Mouse (Mus musculus): ENCODE results near the gene Hoxb1. TPM values are rescaled to one million over a fixed set of nuclear protein-coding genes. Genes with fewer than 3 reads are reported as not detected.
A peak's percentile ranks its signal among the peaks of the same experiment; 100 is the strongest.

Gene Hoxb1
- polyA plus RNA-seq, 1 experiment, result 0.17 TPM

DNA sequence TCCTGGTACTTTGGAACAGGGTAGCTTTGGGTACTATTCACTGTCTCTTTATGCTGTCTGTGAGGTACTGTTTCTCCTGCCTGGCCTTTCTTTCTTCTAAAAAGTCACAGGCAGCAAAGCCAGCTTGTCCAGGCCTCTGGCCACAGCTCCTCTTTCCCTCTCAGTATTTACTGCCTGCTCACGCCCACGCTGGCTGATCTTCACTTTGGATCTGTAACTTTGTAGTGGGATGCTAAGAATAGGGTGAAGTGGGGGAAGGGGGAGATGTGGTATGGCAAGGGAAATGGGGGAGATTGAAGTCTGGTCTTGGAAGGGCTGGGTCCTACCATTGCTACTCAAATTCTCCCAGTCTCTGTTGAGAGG is 31.6 kb upstream of the Hoxb1 start:
- DNase-seq (ENCODE audit: low spot score), result no peak

GRCm38 (mm10) chr11:96334998-96335397 is 30.6 kb upstream of the Hoxb1 start:
- no peak for DNase-seq (ENCODE audit: low spot score)

DNA sequence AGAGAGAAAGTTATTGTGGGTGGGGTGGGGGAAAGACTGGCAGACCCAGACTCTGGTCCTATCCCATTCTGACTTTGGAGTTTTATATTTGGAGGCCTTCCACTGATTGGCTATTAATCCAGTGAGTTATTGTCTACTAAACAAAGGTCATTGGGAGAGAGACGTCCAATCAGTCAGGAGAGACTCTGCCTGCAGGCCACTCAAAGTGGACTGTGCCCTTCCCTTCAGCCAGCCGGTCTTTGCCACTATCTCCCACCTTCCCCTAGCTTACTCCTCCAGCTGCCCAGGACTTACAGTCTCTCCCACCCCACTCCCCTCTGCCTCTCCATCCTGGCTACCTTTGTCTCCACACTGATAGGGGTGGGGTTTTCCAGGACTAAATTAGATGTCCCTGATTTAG is 29.0 kb upstream of the Hoxb1 start:
- DNase-seq (ENCODE audit: low spot score), result no peak

DNA sequence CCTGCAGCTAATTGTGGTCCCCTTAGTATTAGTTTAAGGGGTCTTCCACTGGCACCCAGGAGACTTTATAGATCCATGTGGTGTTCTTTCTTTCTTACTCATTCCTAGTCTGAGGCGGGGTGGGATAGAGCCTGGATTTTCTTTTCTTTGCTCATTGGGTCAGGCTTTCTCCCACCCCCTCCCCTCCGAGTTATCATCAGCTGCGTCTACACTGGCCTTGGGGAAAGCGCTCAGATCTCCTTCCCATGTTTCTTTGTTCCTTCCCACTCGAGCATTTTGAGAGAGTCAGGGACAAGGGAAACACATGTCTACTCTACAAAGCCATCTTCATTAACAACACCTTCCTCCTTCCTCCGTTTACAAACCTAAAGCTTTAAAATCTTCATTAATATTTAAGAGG is 28.5 kb upstream of the Hoxb1 start:
- DNase-seq (ENCODE audit: low spot score), result no peak

- no peak for DNase-seq (ENCODE audit: low spot score)
These were observed 26.3 kb upstream of the Hoxb1 start for GRCm38 (mm10) chr11:96338957-96339855.

DNA sequence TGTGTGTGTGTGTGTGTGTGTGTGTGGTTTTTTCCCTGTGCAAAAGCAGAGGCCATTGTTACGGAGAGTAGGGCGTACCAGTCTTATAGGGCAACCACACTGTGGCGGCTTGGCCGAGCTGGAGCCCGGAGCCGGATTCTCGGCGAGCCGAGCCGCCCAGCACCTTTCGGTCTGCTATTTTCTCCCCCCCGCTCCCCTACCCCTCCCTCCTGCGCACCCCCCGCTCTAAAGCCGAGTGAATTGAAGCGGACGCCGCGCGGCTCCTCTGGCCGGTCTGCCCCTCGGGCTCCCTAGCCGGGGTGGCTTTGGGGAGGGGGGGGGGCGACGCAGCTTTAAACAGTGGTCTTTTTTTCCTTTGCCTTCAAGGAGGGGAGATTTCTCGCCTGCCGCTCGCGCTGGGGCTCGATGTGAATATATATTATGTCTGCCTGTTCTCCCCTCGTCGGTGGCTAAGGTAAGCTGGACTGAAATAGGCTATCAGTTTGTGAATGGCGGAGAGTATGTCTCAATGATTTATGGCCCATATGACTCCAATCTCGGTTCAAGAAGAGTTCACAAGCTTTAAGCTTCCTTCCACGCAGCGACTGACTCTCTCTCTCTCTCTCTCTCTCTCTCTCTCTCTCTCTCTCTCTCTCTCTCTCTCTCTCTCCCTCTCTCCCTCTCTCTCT is 24.7 kb upstream of the Hoxb1 start:
- no peak for DNase-seq (ENCODE audit: low spot score)

DNA sequence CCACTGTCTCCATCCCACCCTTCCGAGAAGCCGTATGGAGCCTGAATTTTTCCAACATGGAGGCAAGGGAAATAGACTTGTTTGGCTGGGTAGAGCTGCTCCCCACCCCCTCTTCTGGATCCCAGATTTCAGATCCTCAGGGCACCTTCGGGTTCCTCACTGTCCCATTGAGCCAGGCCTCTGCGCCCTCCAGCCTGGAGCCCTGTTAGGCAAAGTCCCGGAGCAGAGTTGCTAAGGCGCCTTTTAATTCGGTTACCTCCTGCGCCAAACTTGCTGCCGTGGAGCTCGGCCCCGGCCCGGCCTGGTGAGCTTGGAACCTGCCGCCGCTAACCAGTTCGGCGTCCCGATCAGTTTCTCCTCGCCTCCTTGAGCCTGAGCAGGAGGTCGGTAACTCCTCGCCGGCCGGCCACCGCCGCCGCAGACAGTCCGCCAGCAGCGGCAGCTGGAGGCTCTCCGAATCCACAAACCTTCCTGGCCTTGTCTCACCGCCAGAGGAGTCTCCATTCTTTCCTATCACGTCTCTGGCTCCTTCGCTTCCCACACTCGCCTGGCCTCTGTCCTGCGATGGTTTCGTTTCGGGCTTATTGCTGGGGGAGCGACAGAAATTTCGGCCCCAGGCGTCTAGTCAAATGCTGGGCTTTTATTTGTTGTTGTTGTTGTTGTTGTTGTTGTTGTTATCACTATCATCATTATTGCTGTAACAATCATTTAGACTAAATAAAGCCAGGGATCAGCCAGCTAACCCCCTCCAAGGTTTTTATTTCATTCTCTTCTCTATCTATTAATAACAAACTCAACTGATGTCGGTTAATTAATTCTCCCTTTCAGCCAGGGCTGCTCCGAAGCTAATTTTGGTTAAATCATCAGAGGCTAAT is 23.6 kb upstream of the Hoxb1 start:
- DNase-seq (ENCODE audit: low spot score), result peak; percentile 52

GRCm38 (mm10) chr11:96342576-96342930 is 23.0 kb upstream of the Hoxb1 start:
- no peak for DNase-seq (ENCODE audit: low spot score)

DNA sequence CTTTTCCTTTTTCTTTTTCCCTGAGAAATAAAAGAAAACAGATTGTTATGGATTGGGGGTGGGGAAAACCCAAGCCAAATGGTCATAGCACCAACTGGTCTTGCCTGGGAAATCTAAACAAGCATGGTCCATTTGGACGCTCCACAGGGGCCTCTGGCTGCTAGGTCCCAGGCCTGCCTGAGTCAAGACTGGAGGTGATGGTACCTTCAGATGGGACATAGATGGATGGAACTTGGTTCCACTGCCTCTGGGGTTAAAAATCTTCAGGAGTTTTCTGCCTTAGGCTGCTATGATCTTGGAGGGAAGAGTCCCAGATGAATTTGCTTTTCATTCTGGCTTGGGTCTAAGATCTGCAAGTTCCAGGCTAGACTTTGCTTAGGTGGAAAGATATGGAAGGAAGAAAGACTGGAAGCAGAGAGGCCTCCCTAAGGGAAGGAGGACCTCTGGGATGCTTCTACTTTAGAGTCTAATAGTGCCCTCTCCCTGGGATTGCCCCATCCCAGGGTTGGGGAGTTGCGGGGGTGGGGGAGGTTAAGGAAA is 22.3 kb upstream of the Hoxb1 start:
- no peak for DNase-seq (ENCODE audit: low spot score)

- no peak for DNase-seq (ENCODE audit: low spot score)
These were observed 21.3 kb upstream of the Hoxb1 start for GRCm38 (mm10) chr11:96344061-96344877.

DNA sequence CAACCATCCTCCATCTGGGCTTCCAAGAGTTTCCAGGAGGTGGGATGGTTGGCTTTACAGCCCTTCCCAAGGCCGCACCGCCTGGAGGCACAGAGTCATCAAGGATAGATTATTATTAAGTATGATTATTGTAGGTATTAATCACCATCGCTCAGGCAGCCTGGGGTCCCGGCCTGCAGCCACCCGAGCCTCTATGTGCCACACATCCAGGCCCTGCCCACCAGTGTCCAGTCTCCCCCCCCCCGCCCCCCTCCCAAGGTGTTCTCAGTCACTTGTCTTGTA is 20.7 kb upstream of the Hoxb1 start:
- no peak for DNase-seq (ENCODE audit: low spot score)

- DNase-seq (ENCODE audit: low spot score), result no peak
These were observed 20.2 kb upstream of the Hoxb1 start for GRCm38 (mm10) chr11:96345220-96345892.

DNA sequence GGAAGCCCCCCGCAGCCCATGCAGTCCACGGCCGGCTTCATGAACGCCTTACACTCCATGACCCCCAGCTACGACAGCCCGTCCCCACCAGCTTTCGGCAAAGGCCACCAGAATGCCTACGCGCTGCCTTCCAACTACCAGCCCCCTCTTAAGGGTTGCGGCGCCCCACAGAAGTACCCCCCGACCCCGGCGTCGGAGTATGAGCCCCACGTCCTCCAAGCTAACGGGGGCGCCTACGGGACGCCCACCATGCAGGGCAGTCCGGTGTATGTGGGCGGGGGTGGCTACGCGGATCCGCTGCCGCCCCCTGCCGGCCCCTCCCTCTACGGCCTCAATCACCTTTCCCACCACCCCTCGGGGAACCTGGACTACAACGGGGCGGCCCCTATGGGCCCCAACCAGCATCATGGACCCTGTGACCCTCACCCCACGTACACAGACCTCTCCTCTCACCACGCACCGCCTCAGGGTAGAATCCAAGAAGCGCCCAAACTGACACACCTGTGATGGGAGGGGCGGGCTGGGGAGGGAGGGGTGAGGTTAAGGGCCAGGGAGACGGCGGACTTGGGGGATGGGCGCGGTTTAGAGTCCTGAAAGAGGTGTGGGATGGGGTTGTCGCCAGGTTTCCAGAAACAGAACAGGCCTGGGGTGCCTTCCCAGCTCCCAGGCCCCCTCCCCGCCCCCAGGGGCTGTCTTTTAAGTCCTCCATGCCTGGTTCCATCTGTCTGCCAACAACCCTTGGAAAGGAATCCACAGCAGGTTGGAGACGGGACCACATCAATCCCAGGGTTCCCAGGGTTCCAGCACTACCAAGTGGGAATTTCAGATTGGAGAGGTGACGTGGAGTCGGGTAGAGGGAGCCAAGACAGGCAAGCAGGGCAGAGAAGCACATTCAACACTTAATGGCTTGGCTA is 19.4 kb upstream of the Hoxb1 start:
- DNase-seq (ENCODE audit: low spot score), result no peak

DNA sequence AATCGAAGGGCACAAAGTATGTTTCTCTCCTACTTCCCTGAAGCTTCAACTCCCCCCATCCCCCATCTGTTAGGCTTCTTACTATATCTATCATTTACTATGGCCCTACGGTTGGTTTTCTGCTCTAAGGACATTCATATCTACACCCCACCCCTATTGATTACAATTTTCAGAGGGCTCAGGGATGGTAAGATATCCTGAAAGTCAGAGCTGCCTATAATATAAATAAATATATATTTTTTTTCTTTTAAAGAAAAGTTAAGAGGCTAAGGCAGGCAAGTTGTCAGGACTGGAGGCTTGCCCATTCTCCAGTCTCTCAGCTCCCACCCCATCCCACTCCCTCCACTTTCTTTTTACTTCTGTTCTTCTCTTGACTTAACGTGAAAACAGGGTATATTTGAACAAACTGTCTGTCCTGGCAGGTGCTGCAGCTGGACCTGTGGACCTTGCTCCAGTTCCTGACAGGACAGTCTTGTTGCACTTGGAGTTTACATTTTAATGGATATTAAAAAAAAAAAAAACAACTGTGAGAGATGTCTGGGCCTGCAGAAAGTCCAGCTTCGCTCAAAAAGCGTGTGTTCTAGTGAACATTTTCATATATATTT is 18.5 kb upstream of the Hoxb1 start:
- DNase-seq (ENCODE audit: low spot score), result no peak

- no peak for DNase-seq (ENCODE audit: low spot score)
These were observed 17.8 kb upstream of the Hoxb1 start for GRCm38 (mm10) chr11:96347717-96348116.

DNA sequence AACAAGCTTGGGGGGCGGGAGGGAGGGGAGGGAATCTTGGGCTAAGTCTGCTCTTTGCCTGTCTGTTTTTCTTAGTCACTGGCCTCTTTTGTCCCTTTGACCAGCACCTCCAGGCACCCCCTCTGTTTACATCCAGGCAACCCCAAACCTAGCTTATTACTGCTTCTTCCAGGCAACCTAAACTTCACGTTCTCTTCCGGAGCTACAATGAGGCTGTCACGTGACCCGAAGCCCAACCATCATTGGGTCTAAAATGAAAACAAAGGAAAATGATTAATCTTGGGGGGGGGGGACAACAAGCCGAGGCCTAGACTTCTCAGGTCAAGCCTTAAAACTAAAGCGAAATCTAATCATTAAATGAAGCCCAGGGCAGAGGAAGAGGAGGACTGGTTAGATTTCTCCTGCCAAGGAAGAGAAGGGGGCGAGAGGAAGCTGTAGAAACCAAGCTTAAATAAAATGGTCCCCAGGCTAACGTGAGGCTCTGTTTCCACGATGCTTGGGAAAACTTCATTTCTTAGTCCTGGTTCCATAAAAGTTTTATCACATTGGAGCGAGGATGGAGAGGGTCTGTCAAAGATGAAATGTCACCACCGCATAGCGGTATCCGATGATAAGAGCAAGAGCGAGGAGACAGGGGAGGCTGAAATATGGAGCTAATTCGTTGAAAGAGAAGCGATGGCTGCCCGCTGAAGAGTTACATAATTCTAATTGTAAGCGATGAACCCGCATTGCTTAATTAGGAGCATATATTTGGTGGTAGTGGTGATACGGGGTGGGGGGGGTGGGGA is 17.2 kb upstream of the Hoxb1 start:
- DNase-seq (ENCODE audit: low spot score), result no peak

DNA sequence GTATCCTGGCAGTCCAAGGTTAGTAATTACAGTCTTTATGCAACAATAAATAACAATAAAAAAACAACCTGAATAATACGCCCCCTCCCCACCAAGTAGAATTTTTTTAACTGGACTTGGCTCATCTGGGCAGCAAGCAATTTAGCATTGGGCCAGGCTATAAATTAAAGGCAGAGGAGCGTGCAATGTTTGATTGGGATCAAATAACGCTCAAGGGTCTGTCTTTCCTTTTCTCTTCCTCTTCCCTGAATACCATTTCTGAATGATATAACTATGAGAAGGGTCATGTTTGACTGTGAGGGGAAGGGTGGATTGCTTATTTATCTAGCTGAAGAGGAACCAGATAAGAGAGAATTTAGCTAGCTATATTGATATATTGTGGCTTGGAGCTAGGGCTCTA is 16.6 kb upstream of the Hoxb1 start:
- no peak for DNase-seq (ENCODE audit: low spot score)

DNA sequence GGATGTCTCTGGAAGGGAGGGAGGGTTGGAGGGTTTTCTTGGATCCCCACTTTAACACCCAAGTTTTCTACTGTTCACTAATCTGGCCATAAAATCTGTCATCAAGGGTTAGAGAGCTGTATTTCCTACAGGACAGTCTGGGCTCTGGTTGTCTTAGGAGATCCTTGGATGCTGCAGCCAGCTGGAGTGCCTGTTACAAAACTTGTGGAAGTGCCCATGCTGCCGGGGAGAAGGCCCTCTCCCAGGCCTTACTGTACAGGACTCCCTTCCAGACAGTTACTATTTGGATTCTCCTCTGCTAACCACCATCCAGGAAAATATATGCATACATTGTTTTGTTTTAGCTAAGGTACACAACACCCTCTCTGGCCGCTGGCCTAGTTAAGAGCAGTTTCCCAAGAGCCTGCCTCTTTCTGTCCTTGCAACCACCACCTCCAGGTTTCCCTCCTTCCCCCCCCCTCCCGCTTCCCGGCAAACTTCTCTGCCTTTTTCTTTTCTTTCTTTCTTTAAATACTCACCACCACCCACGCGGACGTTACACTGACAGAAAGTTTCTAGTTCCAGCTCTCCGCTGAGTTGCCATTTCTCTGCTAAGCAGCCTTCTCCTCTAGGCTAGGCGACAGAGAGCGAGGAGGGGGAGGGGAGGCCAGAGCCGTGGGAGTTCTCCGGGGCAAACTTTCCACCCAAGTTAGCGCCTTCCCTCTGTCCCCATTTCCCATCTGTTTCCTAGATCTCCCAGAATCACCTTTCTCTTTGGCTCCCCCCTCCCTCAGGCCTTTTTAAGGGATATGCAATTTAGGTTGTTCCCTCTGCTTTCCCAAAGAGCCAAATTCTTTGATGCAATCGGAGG is 15.8 kb upstream of the Hoxb1 start:
- DNase-seq (ENCODE audit: low spot score), result no peak

All from urinary bladder, adult 2 months (tissue).